Mouse (Mus musculus): ENCODE data around the gene Pithd1.

DNA sequence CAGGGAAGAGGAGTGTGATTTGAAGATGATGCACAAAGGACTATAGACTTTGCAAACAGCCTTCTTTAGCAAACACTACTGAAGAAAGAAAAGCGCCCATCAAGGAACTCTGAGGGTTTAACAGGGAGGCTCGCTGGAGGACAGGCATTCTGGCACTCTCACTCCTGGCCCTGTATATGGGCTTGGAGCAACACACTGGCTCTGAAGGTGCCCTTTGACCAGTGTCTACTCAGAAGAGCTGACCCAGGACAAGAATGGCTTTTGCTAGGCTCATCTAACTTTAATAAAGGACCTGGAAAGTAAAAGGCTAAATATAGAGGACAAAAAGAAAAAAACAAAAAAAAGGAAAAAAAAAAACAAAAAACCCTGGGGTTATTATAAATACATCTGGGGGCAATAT is 17.9 kb upstream of the Pithd1 start:
- TF ChIP-seq GATA1 (IDR thresholded peaks at IDR 0.05; ENCODE audit: borderline replicate concordance, low read length) (no peak), FLI1 (IDR thresholded peaks at IDR 0.05; ENCODE audit: low read length) (no peak)
